Mouse (Mus musculus) kidney, adult 2 months (tissue): ENCODE results near the gene Olfr342. TPM values are rescaled to one million over a fixed set of nuclear protein-coding genes. Genes with fewer than 3 reads are reported as not detected.

Source experiments
- DNase-seq: peaks from one replicate; pipeline ENCODE4 v3.0.0; 2021
- H3K27ac ChIP-seq: fragments of 200-500 bp; 2 replicates; pipeline ENCODE4 v1.5.1; 2012; ENCODE audit warnings: low read depth, low read length, control low read depth, inconsistent platforms; ENCODE audit not compliant: insufficient read depth
- H3K27me3 ChIP-seq: fragments of 200-500 bp; replicated peaks from 2 replicates; pipeline ENCODE4 v1.6.1; 2012; ENCODE audit warnings: mild to moderate bottlenecking, moderate library complexity, low read length, inconsistent platforms; ENCODE audit not compliant: control insufficient read depth, insufficient read depth
- H3K36me3 ChIP-seq: fragments of 200-500 bp; 2 replicates; pipeline ENCODE4 v1.6.1; 2012; ENCODE audit warnings: mild to moderate bottlenecking, moderate library complexity, low read length, inconsistent platforms; ENCODE audit not compliant: control insufficient read depth, insufficient read depth
- H3K4me1 ChIP-seq: fragments of 200-500 bp; 2 replicates; pipeline ENCODE4 v1.6.1; 2011; ENCODE audit warnings: low read length; ENCODE audit not compliant: control insufficient read depth, insufficient read depth
- H3K4me3 ChIP-seq: fragments of 200-500 bp; 2 replicates; pipeline ENCODE4 v1.5.1; 2011; ENCODE audit warnings: mild to moderate bottlenecking, low read depth, low read length, control low read depth; ENCODE audit not compliant: insufficient read depth
- CTCF ChIP-seq: fragments of 200-500 bp; conservative IDR thresholded peaks from 2 replicates; pipeline ENCODE4 v1.5.1; 2011; ENCODE audit warnings: low read depth, mild to moderate bottlenecking, control low read depth, low read length, moderate library complexity, mixed read lengths; ENCODE audit not compliant: insufficient read depth, insufficient read length
- POLR2A ChIP-seq: fragments of 200-500 bp; IDR thresholded peaks from one replicate; pipeline ENCODE4 v1.6.1; 2011; ENCODE audit warnings: low read depth, low read length, control low read depth
- WGBS: fragments of 180-500 bp; shearing (Covaris S2); methylation state at CpG from one replicate; pipeline ENCODE4 v1.1.7; 2018; 5-methylcytosine and 5-hydroxymethylcytosine counted together
- polyA plus RNA-seq: library from polyadenylated mRNA; depleted of rRNA; stranded (reverse); fragments of >200 nt; gene quantifications from 2 replicates; pipeline ENCODE4 v1.2.3, GENCODE M21; 2012; rRNA removed

The Olfr342 gene
- not detected in 2 replicates for polyA plus RNA-seq

DNA sequence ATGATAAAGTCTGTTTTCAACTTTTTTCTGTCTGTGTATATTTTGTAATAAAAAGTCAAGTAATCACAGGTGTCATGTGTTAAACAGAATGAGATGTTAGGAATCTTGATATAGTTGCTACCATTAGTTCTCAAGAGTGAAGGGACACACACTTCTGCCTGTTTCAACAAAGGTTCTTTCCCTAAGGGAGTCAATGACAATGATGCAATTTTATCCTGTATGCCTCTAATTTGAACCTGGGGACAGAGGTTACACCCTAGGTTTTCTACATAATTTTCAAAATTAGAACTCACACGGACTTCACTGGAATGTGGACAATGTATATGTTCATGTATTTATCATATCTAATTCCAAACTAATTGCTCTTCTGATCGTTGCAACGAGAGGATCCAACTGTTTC, at the start of gene Olfr342:
Olfr342 (plus strand) TSS at position 301 of the 400 bp plus-strand sequence.
- H3K27ac ChIP-seq, result no peak within 1 kb of the TSS
- H3K27me3 ChIP-seq, result no peaks in the 10 kb centered on the region
- no peak for TF ChIP-seq CTCF
- TF ChIP-seq POLR2A, result no peak
- 62% methylated on average over 3 of the region's 3 CpGs for WGBS
- no peaks in the 10 kb centered on the region for H3K36me3 ChIP-seq
- no peaks in the 10 kb centered on the region for H3K4me1 ChIP-seq
- DNase-seq, result no peak
- no peak within 1 kb of the TSS for H3K4me3 ChIP-seq

DNA sequence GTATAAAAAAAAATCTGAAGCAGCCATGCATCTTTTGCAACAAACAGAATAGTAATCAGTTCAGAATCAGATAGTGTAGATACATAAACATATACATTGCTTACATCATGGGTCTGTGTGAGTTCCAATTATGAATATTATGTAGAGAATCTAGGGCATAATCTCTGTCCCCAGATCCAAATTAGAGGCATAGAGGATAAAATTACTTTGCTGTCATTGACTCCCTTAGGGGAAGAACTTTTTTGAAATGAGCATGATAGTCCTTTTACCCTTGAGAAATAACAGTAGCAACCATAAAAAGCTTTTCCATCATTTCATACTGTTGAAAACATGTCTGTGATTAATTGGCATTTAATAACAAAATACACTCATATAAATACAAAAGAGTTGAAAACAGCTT, 42.4 kb upstream of the Olfr342 start, which contains the start of gene Olfr341:
Olfr341 (minus strand) TSS at position 101 of the 400 bp plus-strand sequence.
- Histone ChIP-seq H3K27me3 (no peaks in the 10 kb centered on the region), H3K4me3 (no peak within 1 kb of the TSS), H3K4me1 (no peaks in the 10 kb centered on the region), H3K27ac (no peak within 1 kb of the TSS), H3K36me3 (no peaks in the 10 kb centered on the region)
- no peak for TF ChIP-seq CTCF
- no peak for TF ChIP-seq POLR2A
- no peak for DNase-seq

DNA sequence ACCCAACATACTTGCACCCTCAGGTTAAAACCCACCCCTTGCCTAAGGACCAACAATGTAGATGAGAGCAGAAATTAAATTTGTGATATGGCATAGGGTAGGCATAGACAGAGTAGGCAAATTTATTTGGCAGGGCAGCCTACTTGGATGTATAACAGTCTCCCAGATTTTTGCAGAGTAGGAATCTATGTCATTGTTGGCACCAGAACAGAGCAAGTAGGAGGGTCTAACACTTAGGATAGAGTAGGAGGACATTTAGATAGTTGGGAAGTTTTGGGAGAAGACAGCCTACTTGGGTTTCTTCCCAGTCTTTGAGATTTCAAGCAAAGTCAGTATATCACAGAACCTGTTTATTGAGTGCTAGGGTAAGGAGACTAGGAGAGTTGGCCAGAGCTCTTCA, 40.4 kb downstream of the Olfr342 start:
- no peak for DNase-seq
- Histone ChIP-seq H3K4me1 (no peaks in the 10 kb centered on the region), H3K36me3 (no peaks in the 10 kb centered on the region), H3K27me3 (no peaks in the 10 kb centered on the region), H3K4me3 (no peak overlapping the region), H3K27ac (no peak overlapping the region)
- TF ChIP-seq POLR2A (no peak), CTCF (no peak)

GRCm38 (mm10) chr2:36566362-36566761, 41.6 kb downstream of the Olfr342 start, which contains the start of gene Olfr344:
TSS of gene Olfr344 (plus strand) at chr2:36566662.
- no peak within 1 kb of the TSS for H3K4me3 ChIP-seq
- TF ChIP-seq POLR2A, result no peak
- TF ChIP-seq CTCF, result no peak
- H3K27me3 ChIP-seq, result no peaks in the 10 kb centered on the region
- no peak within 1 kb of the TSS for H3K27ac ChIP-seq
- no peaks in the 10 kb centered on the region for H3K4me1 ChIP-seq
- DNase-seq, result no peak
- WGBS, result 80% methylated on average over 1 of the region's 1 CpGs
- H3K36me3 ChIP-seq, result no peaks in the 10 kb centered on the region

GRCm38 (mm10) chr2:36567022-36567421, 42.2 kb downstream of the Olfr342 start:
- Histone ChIP-seq H3K27me3 (no peaks in the 10 kb centered on the region), H3K4me3 (no peak overlapping the region), H3K36me3 (no peaks in the 10 kb centered on the region), H3K27ac (no peak overlapping the region), H3K4me1 (no peaks in the 10 kb centered on the region)
- DNase-seq, result no peak
- TF ChIP-seq POLR2A (no peak), CTCF (no peak)

- WGBS, result 92% methylated on average over 3 of the region's 3 CpGs
- Histone ChIP-seq H3K27ac (no peak overlapping the region), H3K4me1 (no peaks in the 10 kb centered on the region), H3K27me3 (no peaks in the 10 kb centered on the region), H3K4me3 (no peak overlapping the region), H3K36me3 (no peaks in the 10 kb centered on the region)
- TF ChIP-seq CTCF (no peak), POLR2A (no peak)
- DNase-seq, result no peak
Measured at GRCm38 (mm10) chr2:36567845-36568244, 43.0 kb downstream of the Olfr342 start.

Other genes starting within 250 kb of the Olfr342 start
- not detected in 2 replicates for gene Olfr338, start 151.5 kb upstream of the Olfr342 start, polyA plus RNA-seq
- not detected in 2 replicates for gene Olfr339, start 106.1 kb upstream of the Olfr342 start, polyA plus RNA-seq
- gene Olfr340, start 72.4 kb upstream of the Olfr342 start, polyA plus RNA-seq, result not detected in 2 replicates
- not detected in 2 replicates for gene Olfr341, start 42.5 kb upstream of the Olfr342 start, polyA plus RNA-seq
- gene Olfr344, start 41.7 kb downstream of the Olfr342 start, polyA plus RNA-seq, result not detected in 2 replicates
- gene Olfr345, start 115.0 kb downstream of the Olfr342 start, polyA plus RNA-seq, result not detected in 2 replicates
- gene Olfr346, start 160.8 kb downstream of the Olfr342 start, polyA plus RNA-seq, result not detected in 2 replicates
- not detected in 2 replicates for gene Olfr347, start 206.9 kb downstream of the Olfr342 start, polyA plus RNA-seq